Mouse (Mus musculus) heart, embryonic 11.5 days (tissue): ENCODE data around the gene Zfp991. TPM values are rescaled to one million over a fixed set of nuclear protein-coding genes. Genes with fewer than 3 reads are reported as not detected.
"Not testable (repeated sequence)": the region's sequence is repeated elsewhere in the genome, so short reads cannot be mapped to it uniquely, and the experiment has no call there.

ENCODE experiments used
- ATAC-seq: fragments of 200-750 bp; cut with Nextera tagmentation; replicated peaks from 2 replicates; pipeline ENCODE4 v1.8.0; 2017; ENCODE audit warnings: moderate library complexity; ENCODE audit not compliant: insufficient number of reproducible peaks, low FRiP score, low TSS enrichment
- H3K27ac ChIP-seq: fragments of 300-500 bp; sonication (generic); 2 replicates; pipeline ENCODE4 v1.5.1; 2014; ENCODE audit warnings: mild to moderate bottlenecking, low read depth, low read length
- H3K27me3 ChIP-seq: fragments of 300-500 bp; sonication (generic); 2 replicates; pipeline ENCODE4 v1.6.1; 2014; ENCODE audit warnings: mild to moderate bottlenecking, low read length, mixed read lengths; ENCODE audit not compliant: control insufficient read depth, insufficient read depth
- H3K36me3 ChIP-seq: fragments of 300-500 bp; sonication (generic); 2 replicates; pipeline ENCODE4 v1.6.1; 2014; ENCODE audit warnings: mild to moderate bottlenecking, low read length, moderate library complexity, mixed read lengths; ENCODE audit not compliant: control insufficient read depth, insufficient read depth
- H3K4me1 ChIP-seq: fragments of 300-500 bp; sonication (generic); 2 replicates; pipeline ENCODE4 v1.6.1; 2014; ENCODE audit warnings: low read length; ENCODE audit not compliant: control insufficient read depth, insufficient read depth
- H3K4me2 ChIP-seq: fragments of 300-500 bp; sonication (generic); 2 replicates; pipeline ENCODE4 v1.6.1; 2014; ENCODE audit warnings: mild to moderate bottlenecking, moderate library complexity
- H3K4me3 ChIP-seq: fragments of 300-500 bp; sonication (generic); 2 replicates; pipeline ENCODE4 v1.5.1; 2014; ENCODE audit warnings: low read depth, low read length
- H3K9ac ChIP-seq: fragments of 300-500 bp; sonication (generic); 2 replicates; pipeline ENCODE4 v1.6.1; 2014; ENCODE audit warnings: mild to moderate bottlenecking, low read depth, low read length, moderate library complexity
- H3K9me3 ChIP-seq: fragments of 300-500 bp; sonication (generic); replicated peaks from 2 replicates; pipeline ENCODE4 v1.6.1; 2016; ENCODE audit warnings: low read length; ENCODE audit not compliant: control insufficient read depth
- WGBS: fragments of 180-500 bp; shearing (Covaris S2); extraction: QIAGEN DNeasy Blood & Tissue Kit; methylation state at CpG from one replicate; pipeline ENCODE4 v1.1.7; 2014; ENCODE audit not compliant: insufficient replicate concordance; 5-methylcytosine and 5-hydroxymethylcytosine counted together
- polyA plus RNA-seq: library from polyadenylated mRNA; unstranded; fragments of >200 nt; fragmentation: Nextera tagmentation; extraction: Ambion mirVana; gene quantifications from 2 replicates; pipeline ENCODE4 v1.2.1, GENCODE M21; 2014

The Zfp991 gene
- polyA plus RNA-seq, 1 experiment from 2014 or later: 8.3 TPM

- not testable (repeated sequence) for H3K4me2 ChIP-seq, ATAC-seq, H3K4me3 ChIP-seq, H3K27ac ChIP-seq, H3K36me3 ChIP-seq, H3K9ac ChIP-seq, H3K27me3 ChIP-seq, H3K4me1 ChIP-seq
- WGBS: 92% methylated on average over 22 of the region's 24 CpGs
- peaks cover 20% of the 10 kb centered on the region for H3K9me3 ChIP-seq
Observed at GRCm38 (mm10) chr4:147223778-147224435, 92.1 kb downstream of the Zfp991 start.

DNA sequence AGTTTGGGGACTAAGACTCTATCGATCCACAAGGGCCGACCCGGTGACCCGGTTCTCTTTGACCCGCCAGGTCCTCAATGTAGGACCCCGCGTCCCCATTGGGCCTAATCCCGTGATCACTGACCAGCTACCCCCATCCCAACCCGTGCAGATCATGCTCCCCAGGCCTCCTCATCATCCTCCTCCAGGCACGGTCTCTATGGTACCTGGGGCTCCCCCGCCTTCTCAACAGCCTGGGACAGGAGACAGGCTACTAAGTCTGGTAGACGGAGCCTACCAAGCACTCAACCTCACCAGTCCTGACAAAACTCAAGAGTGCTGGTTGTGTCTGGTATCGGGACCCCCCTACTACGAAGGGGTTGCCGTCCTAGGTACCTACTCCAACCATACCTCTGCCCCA lies 93.8 kb downstream of the Zfp991 start:
- WGBS: 91% methylated on average over 8 of the region's 15 CpGs
- not testable (repeated sequence) for ATAC-seq

DNA sequence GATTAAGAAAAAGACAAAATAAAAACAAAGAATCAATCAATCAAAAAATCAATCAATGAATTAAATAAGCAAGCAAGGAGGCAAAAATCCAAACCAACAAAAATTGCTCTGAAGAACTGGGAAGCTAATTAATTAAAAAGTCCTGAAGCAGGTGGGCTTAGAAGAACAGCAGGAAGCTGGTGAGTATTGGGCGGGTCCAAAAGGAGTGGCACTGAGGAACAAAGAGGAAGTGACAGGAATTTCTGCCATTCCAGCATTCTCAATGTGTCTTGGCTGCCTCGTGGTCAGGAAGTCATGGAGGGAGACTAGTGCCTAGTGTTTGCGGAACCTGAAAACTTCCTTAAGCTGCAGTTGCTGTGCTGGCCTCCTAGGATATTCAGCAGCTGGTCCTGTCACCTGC lies 98.2 kb downstream of the Zfp991 start:
- H3K36me3 ChIP-seq, H3K27me3 ChIP-seq, ATAC-seq, H3K4me2 ChIP-seq, H3K27ac ChIP-seq, H3K9ac ChIP-seq, H3K4me1 ChIP-seq, H3K4me3 ChIP-seq: not testable (repeated sequence)
- WGBS: 69% methylated on average over 2 of the region's 3 CpGs
- peaks cover 18% of the 10 kb centered on the region for H3K9me3 ChIP-seq

More for the DNA sequence above, 93.8 kb downstream of the Zfp991 start:
- H3K4me2 ChIP-seq, H3K4me1 ChIP-seq, H3K27me3 ChIP-seq, H3K9ac ChIP-seq, H3K27ac ChIP-seq, H3K36me3 ChIP-seq, H3K4me3 ChIP-seq: not testable (repeated sequence)
- peaks cover 15% of the 10 kb centered on the region for H3K9me3 ChIP-seq

Other genes with a start within 250 kb of the Zfp991 start
- not detected in 2 replicates for gene Gm21411, start 222.4 kb upstream of the Zfp991 start, polyA plus RNA-seq
- not detected in 2 replicates for gene Zfp989, start 160.1 kb upstream of the Zfp991 start, polyA plus RNA-seq
- not detected in 2 replicates for gene Rex2, start 110.2 kb upstream of the Zfp991 start, polyA plus RNA-seq
- 0.11 TPM in 1 of 2 replicates, not detected in the other for gene Zfp988, start 173.6 kb downstream of the Zfp991 start, polyA plus RNA-seq
- 0.20 TPM in 1 of 2 replicates, not detected in the other for gene Zfp978, start 229.3 kb downstream of the Zfp991 start, polyA plus RNA-seq